Mouse (Mus musculus) cerebellum, adult 2 months (tissue): ENCODE data around the gene Olfr543.

Experiments used
- CTCF ChIP-seq: fragments of 200-500 bp; IDR thresholded peaks from 2 replicates; pipeline ENCODE4 v1.5.1; 2011; ENCODE audit warnings: low read depth, mild to moderate bottlenecking, control low read depth, low read length, moderate library complexity, borderline replicate concordance; ENCODE audit not compliant: insufficient read depth
- POLR2A ChIP-seq: fragments of 200-500 bp; IDR thresholded peaks from 2 replicates; pipeline ENCODE4 v1.6.1; 2011; ENCODE audit warnings: low read length, control low read depth, borderline replicate concordance; ENCODE audit not compliant: insufficient read depth

DNA sequence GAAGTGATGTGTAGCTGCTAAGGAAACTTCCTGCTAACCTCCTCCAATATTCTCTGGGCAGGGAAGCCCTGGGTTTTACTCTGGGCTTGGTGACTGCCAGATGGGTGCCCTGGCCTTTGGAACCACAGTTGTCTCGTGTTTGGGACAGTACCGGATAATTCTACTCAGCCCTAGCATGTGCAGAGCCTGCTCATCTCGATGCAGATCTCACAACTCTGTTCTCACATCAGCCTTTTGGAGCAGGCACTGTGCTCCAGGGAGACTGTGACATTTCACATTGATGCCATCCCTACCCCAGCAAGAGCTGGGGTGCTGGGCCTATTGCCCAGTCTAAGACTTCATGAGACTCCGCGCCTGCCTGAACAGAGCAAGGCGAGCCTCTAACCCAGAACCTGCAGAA, 27.2 kb upstream of the Olfr543 start:
- TF ChIP-seq POLR2A (no peak), CTCF (no peak)
